Mouse (Mus musculus) embryonic stem cell, embryonic (primary cell): ENCODE data around the gene Rnf144b.

ENCODE experiments used
- CTCF ChIA-PET, 4 experiments: fragments of 300-600 bp in 2 of 4; fragments of 350-600 bp in 2 of 4; sonication (Branson Sonifier 250); formaldehyde crosslinking; loops; one replicate each; lab custom pipeline; 2022; ENCODE audit warnings: inconsistent platforms in 2 of 4; lab: Charles Lee
- POLR2A ChIA-PET, 4 experiments: fragments of 300-600 bp in 2 of 4; fragments of 350-600 bp in 2 of 4; sonication (Branson Sonifier 250); formaldehyde crosslinking; loops; one replicate each; lab custom pipeline; 2022; ENCODE audit warnings: antibody characterized with exemption in 4 of 4, inconsistent platforms in 1 of 4; lab: Charles Lee

The Rnf144b gene

GRCm38 (mm10) chr13:47152390-47152789 lies 29.9 kb downstream of the Rnf144b start:
- POLR2A ChIA-PET, result interaction anchor here in 2 of 4 experiments (0.8 to 1.6 kb wide), 3 partner anchors 9 to 137 kb away, joined by 3 to 4 read pairs (median 3); no protein-coding TSS in a partner anchor
- CTCF ChIA-PET, result interaction anchor here (0.5 to 2.1 kb wide), 13 partner anchors 9 to 536 kb away, joined by 3 to 11 read pairs (median 3); no protein-coding TSS in a partner anchor

- ChIA-PET CTCF (interaction anchor here in 3 of 4 experiments (0.5 to 2.1 kb wide), 9 partner anchors 9 to 134 kb away, joined by 3 to 11 read pairs (median 3); no protein-coding TSS in a partner anchor), POLR2A (interaction anchor here in 1 of 4 experiments (1.2 to 1.6 kb wide), 2 partner anchors 9 to 10 kb away, joined by 3 to 4 read pairs; no protein-coding TSS in a partner anchor)
Measured at GRCm38 (mm10) chr13:47153206-47153605, 30.8 kb downstream of the Rnf144b start.

- ChIA-PET POLR2A (interaction anchor here in 1 of 4 experiments (1.2 to 1.6 kb wide), 2 partner anchors 125 to 128 kb away, joined by 3 to 6 read pairs; no protein-coding TSS in a partner anchor), CTCF (interaction anchor here in 1 of 4 experiments (1.2 kb wide), 1 partner anchor 132 kb away, joined by 6 read pairs; no protein-coding TSS in a partner anchor)
Measured at GRCm38 (mm10) chr13:47154866-47155265, 32.4 kb downstream of the Rnf144b start.

GRCm38 (mm10) chr13:47156841-47157240 lies 34.4 kb downstream of the Rnf144b start:
- CTCF ChIA-PET, result no interaction called here
- POLR2A ChIA-PET, result interaction anchor here in 2 of 4 experiments (0.8 to 1.4 kb wide), 2 partner anchors 10 to 13 kb away, joined by 3 read pairs; no protein-coding TSS in a partner anchor

GRCm38 (mm10) chr13:47162001-47162400 lies 39.5 kb downstream of the Rnf144b start:
- POLR2A ChIA-PET, result interaction anchor here in 1 of 4 experiments (1.3 kb wide), 1 partner anchor 10 kb away, joined by 4 read pairs; no protein-coding TSS in a partner anchor
- CTCF ChIA-PET, result no interaction called here

- ChIA-PET POLR2A (interaction anchor here in 1 of 4 experiments (0.6 kb wide), 1 partner anchor 220 kb away, joined by 8 read pairs; no protein-coding TSS in a partner anchor), CTCF (interaction anchor here in 1 of 4 experiments (1.0 kb wide), 1 partner anchor 12 kb away, joined by 3 read pairs; no protein-coding TSS in a partner anchor)
Measured at GRCm38 (mm10) chr13:47164732-47165131, 42.3 kb downstream of the Rnf144b start.

- ChIA-PET POLR2A (no interaction called here), CTCF (interaction anchor here in 2 of 4 experiments (0.6 to 1.0 kb wide), 2 partner anchors 13 to 62 kb away, joined by 3 to 4 read pairs; no protein-coding TSS in a partner anchor)
Measured at GRCm38 (mm10) chr13:47165261-47165660, 42.8 kb downstream of the Rnf144b start.

GRCm38 (mm10) chr13:47168484-47168883 lies 46.0 kb downstream of the Rnf144b start:
- POLR2A ChIA-PET, result interaction anchor here in 3 of 4 experiments (0.6 to 1.4 kb wide), 4 partner anchors 25 to 1778 kb away, joined by 3 to 6 read pairs (median 3); no protein-coding TSS in a partner anchor

GRCm38 (mm10) chr13:47170026-47170425 lies 47.6 kb downstream of the Rnf144b start:
- ChIA-PET POLR2A (interaction anchor here in 2 of 4 experiments (1.2 to 1.6 kb wide), 3 partner anchors 13 to 24 kb away, joined by 3 to 6 read pairs (median 3); no protein-coding TSS in a partner anchor), CTCF (interaction anchor here in 1 of 4 experiments (1.0 kb wide), 1 partner anchor 60 kb away, joined by 3 read pairs; no protein-coding TSS in a partner anchor)

More at GRCm38 (mm10) chr13:47168484-47168883, 46.0 kb downstream of the Rnf144b start:
- CTCF ChIA-PET, result interaction anchor here in 1 of 4 experiments (1.2 kb wide), 1 partner anchor 8 kb away, joined by 5 read pairs; no protein-coding TSS in a partner anchor

- CTCF ChIA-PET, result no interaction called here
- POLR2A ChIA-PET, result interaction anchor here in 2 of 4 experiments (0.6 to 1.7 kb wide), 4 partner anchors 9 to 719 kb away, joined by 3 to 6 read pairs (median 4); no protein-coding TSS in a partner anchor
Measured at GRCm38 (mm10) chr13:47170811-47171555, 48.5 kb downstream of the Rnf144b start.

- ChIA-PET POLR2A (interaction anchor here in 1 of 4 experiments (0.6 to 1.0 kb wide), 3 partner anchors 58 to 86 kb away, joined by 3 to 4 read pairs (median 4); no protein-coding TSS in a partner anchor), CTCF (no interaction called here)
Measured at GRCm38 (mm10) chr13:47172891-47173290, 50.4 kb downstream of the Rnf144b start.

- ChIA-PET CTCF (no interaction called here), POLR2A (interaction anchor here in 1 of 4 experiments (0.8 kb wide), 1 partner anchor 223 kb away, joined by 5 read pairs; no protein-coding TSS in a partner anchor)
Measured at GRCm38 (mm10) chr13:47178182-47178581, 55.7 kb downstream of the Rnf144b start.

GRCm38 (mm10) chr13:47180776-47181175 lies 58.3 kb downstream of the Rnf144b start:
- POLR2A ChIA-PET, result interaction anchor here in 1 of 4 experiments (2.1 kb wide), 1 partner anchor 9 kb away, joined by 4 read pairs; no protein-coding TSS in a partner anchor

GRCm38 (mm10) chr13:47182366-47182765 lies 59.9 kb downstream of the Rnf144b start:
- POLR2A ChIA-PET, result interaction anchor here in 2 of 4 experiments (0.6 to 2.1 kb wide), 2 partner anchors 11 to 40 kb away, joined by 4 to 5 read pairs; no protein-coding TSS in a partner anchor
- CTCF ChIA-PET, result no interaction called here

More at GRCm38 (mm10) chr13:47180776-47181175, 58.3 kb downstream of the Rnf144b start:
- CTCF ChIA-PET, result interaction anchor here in 1 of 4 experiments (0.7 kb wide), 1 partner anchor 41 kb away, joined by 14 read pairs; no protein-coding TSS in a partner anchor

- POLR2A ChIA-PET, result interaction anchor here in 1 of 4 experiments (0.6 to 2.1 kb wide), 2 partner anchors 12 to 26 kb away, joined by 4 read pairs; no protein-coding TSS in a partner anchor
- CTCF ChIA-PET, result no interaction called here
Measured at GRCm38 (mm10) chr13:47183033-47183730, 60.7 kb downstream of the Rnf144b start.

- ChIA-PET POLR2A (no interaction called here), CTCF (no interaction called here)
Measured at GRCm38 (mm10) chr13:47183771-47184170, 61.3 kb downstream of the Rnf144b start.

- POLR2A ChIA-PET, result no interaction called here
- CTCF ChIA-PET, result no interaction called here
Measured at GRCm38 (mm10) chr13:47187836-47188235, 65.4 kb downstream of the Rnf144b start.

- POLR2A ChIA-PET, result no interaction called here
Measured at GRCm38 (mm10) chr13:47189971-47190370, 67.5 kb downstream of the Rnf144b start.

More at GRCm38 (mm10) chr13:47189971-47190370, 67.5 kb downstream of the Rnf144b start:
- CTCF ChIA-PET, result no interaction called here
